Mouse (Mus musculus): ENCODE measurements around the gene Abi3bp. TPM values are rescaled to one million over a fixed set of nuclear protein-coding genes. Genes with fewer than 3 reads are reported as not detected.

Abi3bp gene
- polyA plus RNA-seq, 1 experiment, result not detected

- Histone ChIP-seq H3K27ac (ENCODE audit: insufficient read depth, low read depth, low read length) (no peak overlapping the region), H3K4me3 (ENCODE audit: insufficient read depth, low read length) (no peak overlapping the region), H3K4me1 (ENCODE audit: control insufficient read depth, insufficient read depth, low read length) (no peaks in the 10 kb centered on the region)
- TF ChIP-seq POLR2A (IDR thresholded peaks at IDR 0.05; ENCODE audit: borderline replicate concordance, low read depth, low read length), result no peak
- TF ChIP-seq CTCF (IDR thresholded peaks at IDR 0.05; ENCODE audit: low read depth, low read length), result no peak
Measured at GRCm38 (mm10) chr16:56501513-56501912, 23.8 kb downstream of the Abi3bp start.

DNA sequence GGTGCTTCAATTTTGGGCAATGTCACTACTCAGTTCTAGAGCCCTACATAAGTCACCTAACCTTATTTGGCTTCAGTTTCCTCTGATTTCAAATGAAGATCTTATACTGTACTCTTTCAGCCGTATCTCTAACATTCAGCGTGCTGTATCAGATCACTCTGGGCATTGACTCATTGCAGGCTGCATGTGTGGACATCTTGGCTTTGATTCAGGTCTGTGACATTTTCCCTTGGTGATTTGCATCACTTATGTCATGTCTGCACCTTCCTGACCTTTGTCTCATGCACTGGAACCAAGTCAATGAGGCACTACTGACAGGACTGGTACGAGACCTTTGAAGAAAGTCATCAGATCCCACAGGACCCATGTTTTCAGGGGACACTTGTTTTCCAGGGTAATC lies 24.5 kb downstream of the Abi3bp start:
- no peak for TF ChIP-seq POLR2A (IDR thresholded peaks at IDR 0.05; ENCODE audit: borderline replicate concordance, low read depth, low read length)
- no peak for TF ChIP-seq CTCF (IDR thresholded peaks at IDR 0.05; ENCODE audit: low read depth, low read length)
- no peak overlapping the region for H3K4me3 ChIP-seq (ENCODE audit: insufficient read depth, low read length)
- no peak overlapping the region for H3K27ac ChIP-seq (ENCODE audit: insufficient read depth, low read depth, low read length)
- no peaks in the 10 kb centered on the region for H3K4me1 ChIP-seq (ENCODE audit: control insufficient read depth, insufficient read depth, low read length)

DNA sequence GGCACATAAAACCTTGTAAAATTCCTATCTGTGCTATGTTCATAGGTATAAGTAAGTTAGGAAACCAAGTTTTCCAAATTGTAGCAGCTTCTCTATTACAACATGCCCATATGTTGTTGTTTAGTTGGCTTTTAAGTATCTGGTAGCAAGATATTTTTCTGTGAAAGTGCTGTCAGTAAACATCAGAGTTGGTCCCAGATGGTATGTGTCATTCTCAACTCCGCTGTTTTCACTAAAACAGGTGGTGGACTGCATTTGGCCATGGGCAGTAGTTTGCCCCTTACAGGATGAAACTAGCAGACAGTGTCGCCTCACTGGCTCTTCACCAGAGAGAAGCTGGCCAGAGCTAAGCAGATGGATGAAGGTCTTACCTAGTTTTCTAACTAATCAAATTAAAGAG lies 26.3 kb downstream of the Abi3bp start:
- no peak overlapping the region for H3K4me3 ChIP-seq (ENCODE audit: insufficient read depth, low read length)
- H3K27ac ChIP-seq (ENCODE audit: insufficient read depth, low read depth, low read length), result no peak overlapping the region
- TF ChIP-seq POLR2A (IDR thresholded peaks at IDR 0.05; ENCODE audit: borderline replicate concordance, low read depth, low read length), result no peak
- H3K4me1 ChIP-seq (ENCODE audit: control insufficient read depth, insufficient read depth, low read length), result no peaks in the 10 kb centered on the region

DNA sequence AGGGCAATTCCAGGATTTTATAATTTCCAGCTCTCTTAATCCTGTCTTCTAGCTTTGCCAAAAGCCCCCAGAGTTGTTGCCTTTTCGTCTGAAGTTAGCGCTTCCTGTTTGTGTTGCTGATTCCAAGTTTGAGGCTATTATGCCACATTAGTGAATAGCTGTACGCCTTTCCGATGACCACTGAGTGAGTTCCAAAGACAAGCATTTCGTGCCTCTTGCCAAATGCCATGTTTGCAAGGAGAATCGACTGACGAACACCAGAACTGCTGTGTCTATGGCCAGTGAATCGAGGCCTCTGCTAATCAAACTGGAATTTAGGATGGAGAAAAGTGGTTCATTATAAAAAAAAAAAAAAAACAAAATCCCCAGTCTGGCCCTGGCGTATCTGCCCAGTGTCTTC lies 40.3 kb downstream of the Abi3bp start:
- Histone ChIP-seq H3K4me1 (ENCODE audit: control insufficient read depth, insufficient read depth, low read length) (no peaks in the 10 kb centered on the region), H3K27ac (ENCODE audit: insufficient read depth, low read depth, low read length) (no peak overlapping the region), H3K4me3 (ENCODE audit: insufficient read depth, low read length) (no peak overlapping the region)
- TF ChIP-seq POLR2A (IDR thresholded peaks at IDR 0.05; ENCODE audit: borderline replicate concordance, low read depth, low read length) (no peak), CTCF (IDR thresholded peaks at IDR 0.05; ENCODE audit: low read depth, low read length) (no peak)

- Histone ChIP-seq H3K27ac (ENCODE audit: insufficient read depth, low read depth, low read length) (no peak overlapping the region), H3K4me1 (ENCODE audit: control insufficient read depth, insufficient read depth, low read length) (no peaks in the 10 kb centered on the region)
- no peak for TF ChIP-seq CTCF (IDR thresholded peaks at IDR 0.05; ENCODE audit: low read depth, low read length)
- no peak for TF ChIP-seq POLR2A (IDR thresholded peaks at IDR 0.05; ENCODE audit: borderline replicate concordance, low read depth, low read length)
Measured at GRCm38 (mm10) chr16:56524359-56524758, 46.7 kb downstream of the Abi3bp start.

GRCm38 (mm10) chr16:56526482-56526881 lies 48.8 kb downstream of the Abi3bp start:
- TF ChIP-seq POLR2A (IDR thresholded peaks at IDR 0.05; ENCODE audit: borderline replicate concordance, low read depth, low read length), result no peak
- TF ChIP-seq CTCF (IDR thresholded peaks at IDR 0.05; ENCODE audit: low read depth, low read length), result no peak
- H3K27ac ChIP-seq (ENCODE audit: insufficient read depth, low read depth, low read length), result no peak overlapping the region
- H3K4me1 ChIP-seq (ENCODE audit: control insufficient read depth, insufficient read depth, low read length), result no peaks in the 10 kb centered on the region
- H3K4me3 ChIP-seq (ENCODE audit: insufficient read depth, low read length), result no peak overlapping the region

More at GRCm38 (mm10) chr16:56524359-56524758, 46.7 kb downstream of the Abi3bp start:
- H3K4me3 ChIP-seq (ENCODE audit: insufficient read depth, low read length), result no peak overlapping the region

DNA sequence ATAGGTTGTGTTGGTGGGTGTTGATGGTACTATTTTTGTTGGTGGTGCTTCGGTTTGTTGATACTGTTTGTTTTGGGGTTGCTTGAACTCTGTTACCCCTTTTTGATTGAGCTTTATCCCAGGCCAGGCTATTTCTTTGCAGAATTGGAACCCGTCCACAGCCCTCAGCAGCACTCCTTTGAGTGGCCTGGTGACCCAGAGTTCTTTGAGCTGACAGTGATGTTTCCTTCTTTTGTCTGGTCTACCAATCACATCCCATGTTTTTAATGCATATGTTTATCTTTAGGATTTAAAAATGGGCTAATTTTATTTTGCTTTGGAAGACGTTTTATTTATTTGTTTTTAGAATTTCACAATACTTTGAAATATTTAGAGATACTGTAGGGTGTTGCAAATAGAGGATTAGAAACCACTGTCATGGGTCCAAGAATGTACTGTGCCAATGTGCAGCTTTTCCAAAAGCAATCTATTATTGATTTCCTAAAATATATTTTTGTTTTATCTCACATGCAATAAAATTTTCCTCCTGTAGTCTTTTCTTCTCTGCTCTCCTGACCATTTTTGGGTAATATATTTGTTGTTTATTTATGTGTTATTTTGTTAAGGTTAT lies 50.5 kb downstream of the Abi3bp start:
- Histone ChIP-seq H3K27ac (ENCODE audit: insufficient read depth, low read depth, low read length) (no peak overlapping the region), H3K4me3 (ENCODE audit: insufficient read depth, low read length) (no peak overlapping the region), H3K4me1 (ENCODE audit: control insufficient read depth, insufficient read depth, low read length) (no peaks in the 10 kb centered on the region)
- TF ChIP-seq CTCF (IDR thresholded peaks at IDR 0.05; ENCODE audit: low read depth, low read length) (no peak), POLR2A (IDR thresholded peaks at IDR 0.05; ENCODE audit: borderline replicate concordance, low read depth, low read length) (no peak)

- TF ChIP-seq POLR2A (IDR thresholded peaks at IDR 0.05; ENCODE audit: borderline replicate concordance, low read depth, low read length) (no peak), CTCF (IDR thresholded peaks at IDR 0.05; ENCODE audit: low read depth, low read length) (no peak)
- H3K4me1 ChIP-seq (ENCODE audit: control insufficient read depth, insufficient read depth, low read length), result no peaks in the 10 kb centered on the region
- H3K4me3 ChIP-seq (ENCODE audit: insufficient read depth, low read length), result no peak overlapping the region
- H3K27ac ChIP-seq (ENCODE audit: insufficient read depth, low read depth, low read length), result no peak overlapping the region
Measured at GRCm38 (mm10) chr16:56579536-56579935, 101.9 kb downstream of the Abi3bp start.

- Histone ChIP-seq H3K4me1 (ENCODE audit: control insufficient read depth, insufficient read depth, low read length) (no peaks in the 10 kb centered on the region), H3K27ac (ENCODE audit: insufficient read depth, low read depth, low read length) (no peak overlapping the region), H3K4me3 (ENCODE audit: insufficient read depth, low read length) (no peak overlapping the region)
- TF ChIP-seq CTCF (IDR thresholded peaks at IDR 0.05; ENCODE audit: low read depth, low read length) (no peak), POLR2A (IDR thresholded peaks at IDR 0.05; ENCODE audit: borderline replicate concordance, low read depth, low read length) (no peak)
Measured at GRCm38 (mm10) chr16:56593581-56593980, 115.9 kb downstream of the Abi3bp start.

DNA sequence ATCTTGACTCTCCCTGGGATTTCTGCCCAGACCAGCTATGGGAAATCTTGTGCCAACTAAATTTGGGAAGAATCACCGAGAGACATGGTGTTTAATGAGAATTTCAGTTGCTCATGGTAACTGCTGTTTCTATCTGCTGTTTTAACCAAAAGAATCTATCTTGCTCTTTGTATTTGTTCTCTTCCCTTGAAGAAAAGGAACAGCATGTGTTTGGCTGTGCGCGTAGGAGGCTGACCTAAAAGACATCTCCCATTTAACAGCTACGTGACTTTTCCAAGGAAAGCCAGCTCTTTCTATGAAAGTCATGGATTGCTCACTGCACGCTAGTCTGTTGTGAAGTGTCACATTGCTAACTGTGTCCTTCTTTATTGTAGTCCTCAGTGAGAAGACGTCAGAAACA lies 117.2 kb downstream of the Abi3bp start:
- no peak overlapping the region for H3K4me3 ChIP-seq (ENCODE audit: insufficient read depth, low read length)
- H3K4me1 ChIP-seq (ENCODE audit: control insufficient read depth, insufficient read depth, low read length), result no peaks in the 10 kb centered on the region
- TF ChIP-seq POLR2A (IDR thresholded peaks at IDR 0.05; ENCODE audit: borderline replicate concordance, low read depth, low read length), result no peak
- TF ChIP-seq CTCF (IDR thresholded peaks at IDR 0.05; ENCODE audit: low read depth, low read length), result no peak
- no peak overlapping the region for H3K27ac ChIP-seq (ENCODE audit: insufficient read depth, low read depth, low read length)

GRCm38 (mm10) chr16:56598427-56598826 lies 120.7 kb downstream of the Abi3bp start:
- Histone ChIP-seq H3K27ac (ENCODE audit: insufficient read depth, low read depth, low read length) (no peak overlapping the region), H3K4me1 (ENCODE audit: control insufficient read depth, insufficient read depth, low read length) (no peaks in the 10 kb centered on the region), H3K4me3 (ENCODE audit: insufficient read depth, low read length) (no peak overlapping the region)
- TF ChIP-seq POLR2A (IDR thresholded peaks at IDR 0.05; ENCODE audit: borderline replicate concordance, low read depth, low read length) (no peak), CTCF (IDR thresholded peaks at IDR 0.05; ENCODE audit: low read depth, low read length) (no peak)

All from bone marrow macrophage, adult 2 months (primary cell).